Comparison of ENCODE assay signal across 9 mouse cellular contexts in the genomic region with DNA sequence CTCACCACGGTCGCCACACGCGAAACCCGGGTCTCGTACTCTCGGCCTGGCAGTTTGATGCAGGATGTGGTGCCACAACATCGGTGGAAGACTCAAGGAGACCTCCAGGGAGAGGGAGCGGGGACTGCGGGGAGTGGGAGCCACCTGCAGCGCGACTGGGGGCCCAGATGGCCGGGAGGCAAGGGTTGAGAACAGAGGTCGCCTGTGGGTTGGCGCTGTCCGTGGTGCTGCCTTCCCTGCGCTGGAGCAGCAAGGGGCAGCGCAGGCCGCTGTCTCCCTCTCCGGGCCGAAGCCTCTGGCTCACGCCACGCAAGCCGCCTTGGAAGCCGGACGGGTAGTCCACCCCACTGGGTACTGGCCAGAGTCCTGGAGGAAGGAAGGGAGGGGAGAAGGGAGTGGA. TPM values are rescaled to one million over a fixed set of nuclear protein-coding genes. Genes with fewer than 3 reads are reported as not detected.
DNase-seq lines count a peak whose midpoint lies in the region; ATAC-seq and TF ChIP-seq lines count a peak whose summit lies in the region.
"Had no signal": no experiment of that assay in that cellular context is flagged by ENCODE, and none has a peak within 500 bp of the region (broad histone marks: within the 10 kb centered on the region; RNA-seq: fewer than 3 reads in every experiment).

No protein-coding gene starts in this region.

- TF ChIP-seq CTCF in gastrocnemius, adult 2 months (IDR thresholded peaks at IDR 0.05): no peak

- no peak overlapping the region for H3K27ac ChIP-seq in kidney, embryonic 14.5 days (ENCODE audit: low read depth, low read length)
- no peak overlapping the region for H3K27ac ChIP-seq in gastrocnemius, adult 2 months
- H3K27ac ChIP-seq in kidney, embryonic 15.5 days: no peak overlapping the region
- H3K27ac ChIP-seq: heart, embryonic 15.5 days had no signal

- peaks cover 90% of the 10 kb centered on the region for H3K27me3 ChIP-seq in kidney, embryonic 14.5 days (ENCODE audit: control insufficient read depth, insufficient read depth, low read length)
- peaks cover 94% of the 10 kb centered on the region for H3K27me3 ChIP-seq in kidney, embryonic 15.5 days

- H3K9ac ChIP-seq in kidney, embryonic 14.5 days (ENCODE audit: low read depth, low read length): no peak overlapping the region
- no peak overlapping the region for H3K9ac ChIP-seq in kidney, embryonic 15.5 days
- H3K9ac ChIP-seq: heart, embryonic 15.5 days had no signal

- intact Hi-C loops in gastrocnemius, adult 2 months (cut with DNase I): no loop called here

- DNase-seq in kidney, adult 11 months: peak; percentile 54
- DNase-seq in brain, adult 2 months (ENCODE audit: low read depth, low spot score): peak; percentile 53
- peak; percentile 73 for DNase-seq in gastrocnemius, adult 2 months
- peak; percentile 79 for DNase-seq in mesoderm, embryonic 11.5 days (ENCODE audit: low read depth, low spot score)
- DNase-seq in testis, postnatal 14 days (ENCODE audit: low spot score): peak; percentile 61
- DNase-seq in left cerebral cortex, adult 11 months (ENCODE audit: low spot score): no peak

- no peak overlapping the region for H3K4me3 ChIP-seq in kidney, embryonic 14.5 days (ENCODE audit: low read length)
- no peak overlapping the region for H3K4me3 ChIP-seq in gastrocnemius, adult 2 months
- 0 out of 2 replicates have a peak overlapping the region, but pooled peaks have one; percentile 17 for H3K4me3 ChIP-seq in kidney, embryonic 15.5 days (replicated peaks)
- H3K4me3 ChIP-seq: heart, embryonic 15.5 days had no signal

- ATAC-seq in kidney, embryonic 14.5 days (ENCODE audit: low FRiP score, low TSS enrichment): no peak
- ATAC-seq in kidney, embryonic 15.5 days (replicated peaks; ENCODE audit: low FRiP score): no peak

- H3K9me3 ChIP-seq in kidney, embryonic 14.5 days (ENCODE audit: control insufficient read depth, low read length): no peaks in the 10 kb centered on the region
- H3K9me3 ChIP-seq in kidney, embryonic 15.5 days (replicated peaks): no peaks in the 10 kb centered on the region
- H3K9me3 ChIP-seq: heart, embryonic 15.5 days had no signal

- H3K36me3 ChIP-seq in kidney, embryonic 14.5 days (ENCODE audit: control insufficient read depth, insufficient read depth, low read length): no peaks in the 10 kb centered on the region
- no peaks in the 10 kb centered on the region for H3K36me3 ChIP-seq in kidney, embryonic 15.5 days
- H3K36me3 ChIP-seq: heart, embryonic 15.5 days had no signal

- H3K4me1 ChIP-seq in kidney, embryonic 14.5 days (ENCODE audit: control insufficient read depth, insufficient read depth, low read length): peaks cover 15% of the 10 kb centered on the region
- peaks cover 38% of the 10 kb centered on the region for H3K4me1 ChIP-seq in kidney, embryonic 15.5 days

- H3K4me2 ChIP-seq in kidney, embryonic 14.5 days (replicated peaks; ENCODE audit: low read depth, low read length): no peak overlapping the region
- H3K4me2 ChIP-seq in kidney, embryonic 15.5 days: no peak overlapping the region

- WGBS in kidney, embryonic 14.5 days: 3% methylated on average over 26 of the region's 26 CpGs
- 3% methylated on average over 26 of the region's 26 CpGs for WGBS in kidney, embryonic 15.5 days

RNA-seq across cellular contexts. Expression of gene Hes3, which starts 4.6 kb away (rescaled TPM):
- polyA plus RNA-seq in kidney, embryonic 14.5 days (2014; fragmentation: Nextera tagmentation; extraction: Ambion mirVana): not detected in 2 replicates
- not detected for total RNA-seq in gastrocnemius, adult 2 months (2021)
- not detected in 2 replicates for polyA plus RNA-seq in kidney, embryonic 15.5 days (2015; fragmentation: Nextera tagmentation; extraction: Ambion mirVana)
- polyA plus RNA-seq: heart, embryonic 15.5 days had no signal

RNA-seq across cellular contexts. Expression of gene Icmt, which starts 10.1 kb away (rescaled TPM):
- 14.7 and 28.1 TPM in 2 replicates for polyA plus RNA-seq in kidney, embryonic 14.5 days (2014; fragmentation: Nextera tagmentation; extraction: Ambion mirVana)
- 10 to 100 TPM; 18.1 to 19.3 TPM for total RNA-seq in gastrocnemius, adult 2 months (2021)
- polyA plus RNA-seq in kidney, embryonic 15.5 days (2015; fragmentation: Nextera tagmentation; extraction: Ambion mirVana): 22.3 and 28.7 TPM in 2 replicates

RNA-seq across cellular contexts. Expression of gene Gpr153, which starts 12.9 kb away (rescaled TPM):
- 7.5 and 9.1 TPM in 2 replicates for polyA plus RNA-seq in kidney, embryonic 14.5 days (2014; fragmentation: Nextera tagmentation; extraction: Ambion mirVana)
- total RNA-seq in gastrocnemius, adult 2 months (2021): 1 to 10 TPM; 3.4 to 7.3 TPM
- 6.2 and 7.8 TPM in 2 replicates for polyA plus RNA-seq in kidney, embryonic 15.5 days (2015; fragmentation: Nextera tagmentation; extraction: Ambion mirVana)

RNA-seq across cellular contexts. Expression of gene Rnf207, which starts 31.9 kb away (rescaled TPM):
- 1.1 TPM in 2 replicates for polyA plus RNA-seq in kidney, embryonic 14.5 days (2014; fragmentation: Nextera tagmentation; extraction: Ambion mirVana)
- not detected for total RNA-seq in gastrocnemius, adult 2 months (2021)
- polyA plus RNA-seq in kidney, embryonic 15.5 days (2015; fragmentation: Nextera tagmentation; extraction: Ambion mirVana): 1.5 and 2.1 TPM in 2 replicates

RNA-seq across cellular contexts. Expression of gene Rpl22, which starts 38.7 kb away (rescaled TPM):
- polyA plus RNA-seq in kidney, embryonic 14.5 days (2014; fragmentation: Nextera tagmentation; extraction: Ambion mirVana): 475 and 692 TPM in 2 replicates
- total RNA-seq in gastrocnemius, adult 2 months (2021): 100 to 1,000 TPM; 235 to 261 TPM
- polyA plus RNA-seq in kidney, embryonic 15.5 days (2015; fragmentation: Nextera tagmentation; extraction: Ambion mirVana): 387 and 455 TPM in 2 replicates
